Mouse (Mus musculus): Measurements from ENCODE around the gene Vapb. TPM values are rescaled to one million over a fixed set of nuclear protein-coding genes. Genes with fewer than 3 reads are reported as not detected.

Vapb gene
- polyA plus RNA-seq, 1 experiment = 17.4 TPM

GRCm38 (mm10) chr2:173734426-173734825, 2.9 kb upstream of the Vapb start:
- no peak for DNase-seq (ENCODE audit: low read depth)

GRCm38 (mm10) chr2:173738232-173738631, 921 bp downstream of the Vapb start:
- no peak for DNase-seq (ENCODE audit: low read depth)

- DNase-seq (ENCODE audit: low read depth) = no peak
Measured at GRCm38 (mm10) chr2:173739107-173739506, 1.8 kb downstream of the Vapb start.

GRCm38 (mm10) chr2:173742090-173742489, 4.8 kb downstream of the Vapb start:
- DNase-seq (ENCODE audit: low read depth) = no peak

GRCm38 (mm10) chr2:173742744-173743143, 5.4 kb downstream of the Vapb start:
- DNase-seq (ENCODE audit: low read depth) = no peak

GRCm38 (mm10) chr2:173744070-173744815, 6.9 kb downstream of the Vapb start:
- DNase-seq (ENCODE audit: low read depth) = no peak

- DNase-seq (ENCODE audit: low read depth) = no peak
Measured at GRCm38 (mm10) chr2:173748961-173749659, 11.8 kb downstream of the Vapb start.

- no peak for DNase-seq (ENCODE audit: low read depth)
Measured at GRCm38 (mm10) chr2:173755433-173756144, 18.3 kb downstream of the Vapb start.

GRCm38 (mm10) chr2:173757624-173758155, 20.4 kb downstream of the Vapb start:
- no peak for DNase-seq (ENCODE audit: low read depth)

GRCm38 (mm10) chr2:173760607-173761006, 23.3 kb downstream of the Vapb start:
- DNase-seq (ENCODE audit: low read depth) = no peak

GRCm38 (mm10) chr2:173764629-173765028, 27.3 kb downstream of the Vapb start:
- no peak for DNase-seq (ENCODE audit: low read depth)

- DNase-seq (ENCODE audit: low read depth) = no peak
Measured at GRCm38 (mm10) chr2:173767959-173768595, 30.8 kb downstream of the Vapb start.

GRCm38 (mm10) chr2:173769183-173769582, 31.9 kb downstream of the Vapb start:
- no peak for DNase-seq (ENCODE audit: low read depth)

- DNase-seq (ENCODE audit: low read depth) = no peak
Measured at GRCm38 (mm10) chr2:173770620-173771019, 33.3 kb downstream of the Vapb start.

- DNase-seq (ENCODE audit: low read depth) = no peak
Measured at GRCm38 (mm10) chr2:173771706-173772105, 34.4 kb downstream of the Vapb start.

- no peak for DNase-seq (ENCODE audit: low read depth)
Measured at GRCm38 (mm10) chr2:173775556-173775955, 38.2 kb downstream of the Vapb start.

- no peak for DNase-seq (ENCODE audit: low read depth)
Measured at GRCm38 (mm10) chr2:173776108-173776507, 38.8 kb downstream of the Vapb start.

GRCm38 (mm10) chr2:173780931-173781330, 43.6 kb downstream of the Vapb start:
- no peak for DNase-seq (ENCODE audit: low read depth)

GRCm38 (mm10) chr2:173784366-173784765, 47.1 kb downstream of the Vapb start:
- DNase-seq (ENCODE audit: low read depth) = no peak

- DNase-seq (ENCODE audit: low read depth) = no peak
Measured at GRCm38 (mm10) chr2:173784884-173785283, 47.6 kb downstream of the Vapb start.

GRCm38 (mm10) chr2:173789945-173790804, 52.9 kb downstream of the Vapb start:
- no peak for DNase-seq (ENCODE audit: low read depth)
